Mouse (Mus musculus) layer of hippocampus, adult 2 months (tissue): Measurements from ENCODE around the gene Auts2. TPM values are rescaled to one million over a fixed set of nuclear protein-coding genes. Genes with fewer than 3 reads are reported as not detected.

ENCODE experiments used
- DNase-seq, 2 experiments: peaks; one replicate each; pipeline ENCODE4 v3.0.0; 2022; ENCODE audit warnings: low spot score in 2 of 2
- H3K27ac ChIP-seq: fragments of 200-600 bp; 2 replicates; pipeline ENCODE4 v1.8.1; 2022
- H3K4me3 ChIP-seq: fragments of 200-600 bp; 2 replicates; pipeline ENCODE4 v1.8.1; 2022; ENCODE audit warnings: mild to moderate bottlenecking
- CTCF ChIP-seq: fragments of 200-600 bp; conservative IDR thresholded peaks from 2 replicates; pipeline ENCODE4 v1.8.1; 2022; ENCODE audit warnings: antibody characterized with exemption, mild to moderate bottlenecking, moderate library complexity
- total RNA-seq, 2 experiments: library from RNA; stranded (reverse); gene quantifications; 2 replicates each; pipeline ENCODE4 v1.2.3; 2021

The Auts2 gene
- total RNA-seq, 2 experiments from 2014 or later, result 157 to 188 TPM

DNA sequence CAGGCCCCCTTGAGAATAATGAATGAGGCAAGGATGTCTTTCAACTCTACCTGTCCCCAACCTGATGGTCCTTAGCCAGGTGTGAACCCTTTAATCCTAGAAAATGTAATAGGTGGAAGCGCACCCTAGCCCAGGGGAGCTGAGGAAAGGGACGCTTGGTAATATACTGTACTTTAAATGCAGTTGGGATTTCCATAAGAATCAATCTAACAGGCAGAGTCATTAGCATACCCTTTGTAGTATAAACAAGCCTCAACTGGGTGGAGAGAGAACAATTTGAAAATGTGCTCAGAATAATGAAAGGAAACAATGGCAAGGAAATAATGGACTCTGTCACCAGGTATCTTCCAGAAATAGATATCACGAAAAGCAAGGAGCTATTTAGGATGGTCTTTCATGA, 16.7 kb downstream of the Auts2 start:
- Histone ChIP-seq H3K27ac (no peak overlapping the region), H3K4me3 (no peak overlapping the region)
- DNase-seq, result no peak
- no peak for TF ChIP-seq CTCF

DNA sequence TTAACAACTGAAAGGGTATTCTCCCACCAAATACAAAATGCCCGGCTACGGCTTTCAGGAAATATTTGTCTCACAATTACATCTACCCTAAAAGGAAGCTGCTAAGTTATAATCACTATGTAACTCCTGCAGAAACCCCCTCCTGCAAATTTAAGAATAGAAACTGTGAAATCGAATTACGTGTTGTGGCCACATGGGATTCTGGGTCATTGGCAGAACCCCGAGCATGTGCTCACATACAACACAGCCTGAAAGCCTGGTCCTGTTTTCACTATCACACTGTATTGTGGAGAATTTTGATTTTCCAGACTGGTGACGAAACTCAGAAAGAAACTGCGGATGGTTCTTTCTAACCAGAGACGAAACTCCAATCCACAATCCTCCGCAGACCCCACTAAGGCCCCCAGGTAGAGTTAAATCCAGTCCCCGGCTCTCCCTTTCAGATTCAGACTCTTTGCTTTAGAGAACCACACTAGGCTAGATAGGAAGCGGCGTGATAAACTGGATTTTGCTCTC, 21.7 kb downstream of the Auts2 start:
- H3K27ac ChIP-seq, result no peak overlapping the region
- no peak for DNase-seq
- H3K4me3 ChIP-seq, result no peak overlapping the region
- TF ChIP-seq CTCF, result no peak

DNA sequence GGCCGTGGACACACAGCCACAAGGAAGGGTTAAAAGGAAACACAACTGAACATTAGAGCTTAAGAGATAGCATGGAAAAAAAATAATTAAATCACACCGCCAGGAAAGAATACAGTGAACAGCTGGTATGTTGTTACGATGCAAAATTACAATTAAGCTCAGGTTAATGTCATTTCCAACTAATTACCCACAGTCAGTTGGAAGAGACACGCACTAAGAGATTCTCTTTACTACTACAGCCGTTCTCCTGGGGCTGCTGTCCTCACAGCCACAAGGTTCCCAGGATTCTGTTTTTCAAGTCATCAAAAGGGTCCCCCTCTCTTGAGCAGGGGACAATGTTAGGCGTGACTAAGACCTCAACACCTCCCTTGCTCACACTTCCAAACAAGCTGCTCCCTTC, 25.3 kb downstream of the Auts2 start:
- H3K4me3 ChIP-seq, result no peak overlapping the region
- H3K27ac ChIP-seq, result no peak overlapping the region
- TF ChIP-seq CTCF, result no peak
- no peak for DNase-seq

DNA sequence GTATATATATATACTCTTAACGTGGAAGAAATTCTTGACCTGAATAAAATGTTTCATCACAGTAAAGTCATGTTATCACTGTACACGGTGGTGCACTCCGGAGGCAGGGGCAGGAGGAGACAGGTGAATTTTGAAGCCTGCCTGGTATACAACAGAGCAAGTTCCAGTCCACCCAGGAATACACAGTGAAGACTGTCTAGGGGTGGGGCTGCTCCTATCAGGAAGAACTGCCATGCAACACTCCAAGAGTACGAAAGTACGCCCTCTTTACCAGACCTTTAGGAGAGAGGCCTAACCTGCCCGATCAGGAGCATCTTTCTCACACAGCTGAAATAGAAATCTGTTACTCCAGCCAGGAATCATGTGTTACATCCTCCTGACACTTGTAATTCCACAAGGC, 28.6 kb downstream of the Auts2 start:
- Histone ChIP-seq H3K4me3 (no peak overlapping the region), H3K27ac (no peak overlapping the region)
- no peak for DNase-seq
- TF ChIP-seq CTCF, result no peak

DNA sequence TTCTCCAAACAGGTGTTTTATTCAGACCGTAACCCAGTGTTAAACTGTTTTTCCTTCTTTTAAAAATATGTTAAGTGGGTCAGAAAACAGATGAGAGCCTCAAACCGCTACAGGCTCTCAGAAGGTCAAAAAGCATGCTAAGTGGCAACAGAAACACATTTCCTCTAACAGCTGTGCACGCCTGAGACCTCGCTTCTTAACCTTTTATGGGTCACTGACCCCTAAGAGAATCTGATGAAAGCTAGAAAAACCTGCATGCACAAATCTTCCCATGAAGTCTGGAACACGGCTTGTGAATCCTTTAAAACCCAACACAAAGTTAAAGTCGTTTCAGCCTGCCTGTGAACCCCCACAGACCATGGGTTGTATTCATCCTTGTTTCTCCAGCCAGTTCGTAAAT, 29.9 kb downstream of the Auts2 start:
- no peak overlapping the region for H3K27ac ChIP-seq
- no peak for TF ChIP-seq CTCF
- H3K4me3 ChIP-seq, result no peak overlapping the region
- DNase-seq, result no peak

- no peak for TF ChIP-seq CTCF
- peak; percentile 29 to 57 for DNase-seq
- Histone ChIP-seq H3K27ac (peak overlapping the region; percentile 55; the same call in 1 of the 2 replicates), H3K4me3 (peak overlapping the region; percentile 11)
Measured at GRCm38 (mm10) chr5:132509464-132509885, 33.7 kb downstream of the Auts2 start.

DNA sequence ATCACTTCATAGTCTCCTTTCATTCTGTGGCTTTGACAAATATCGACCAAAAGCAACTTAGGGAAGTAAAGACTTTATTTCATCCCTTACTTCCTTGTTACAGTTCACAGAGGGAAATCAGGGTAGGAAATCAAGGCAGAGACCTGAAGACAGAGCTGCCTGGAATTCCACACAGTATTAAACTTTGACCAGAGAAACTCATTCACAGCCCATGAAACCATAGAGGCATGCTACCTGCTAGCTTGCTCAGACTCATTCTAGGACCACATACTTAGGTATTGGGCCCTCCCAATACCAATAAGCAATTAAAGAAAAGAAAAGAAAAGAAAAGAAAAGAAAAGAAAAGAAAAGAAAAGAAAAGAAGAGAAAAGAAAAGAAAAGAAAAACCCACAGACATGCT, 38.3 kb downstream of the Auts2 start:
- TF ChIP-seq CTCF, result no peak
- Histone ChIP-seq H3K27ac (no peak overlapping the region), H3K4me3 (no peak overlapping the region)
- DNase-seq, result no peak

DNA sequence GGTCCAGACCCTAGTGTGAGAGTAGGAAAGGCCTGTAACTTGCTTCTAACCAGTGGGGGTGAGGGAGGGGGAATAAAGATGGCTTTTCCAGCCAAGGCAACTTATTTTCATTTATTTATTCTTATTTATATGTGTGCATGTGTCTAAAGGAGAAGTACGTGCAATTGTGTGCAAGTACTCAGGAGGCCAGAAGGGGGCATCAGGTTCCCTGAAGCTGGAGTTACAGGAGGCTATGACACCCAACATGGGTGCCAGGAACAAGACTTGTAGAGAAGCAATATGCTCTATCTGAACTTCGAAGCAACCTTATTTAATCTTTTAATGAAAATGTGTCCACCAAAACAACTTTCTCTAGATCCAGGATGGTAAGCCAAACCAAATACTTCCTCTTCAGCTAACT, 39.7 kb downstream of the Auts2 start:
- peak; percentile 55 for TF ChIP-seq CTCF
- Histone ChIP-seq H3K27ac (no peak overlapping the region), H3K4me3 (no peak overlapping the region)
- no peak for DNase-seq

DNA sequence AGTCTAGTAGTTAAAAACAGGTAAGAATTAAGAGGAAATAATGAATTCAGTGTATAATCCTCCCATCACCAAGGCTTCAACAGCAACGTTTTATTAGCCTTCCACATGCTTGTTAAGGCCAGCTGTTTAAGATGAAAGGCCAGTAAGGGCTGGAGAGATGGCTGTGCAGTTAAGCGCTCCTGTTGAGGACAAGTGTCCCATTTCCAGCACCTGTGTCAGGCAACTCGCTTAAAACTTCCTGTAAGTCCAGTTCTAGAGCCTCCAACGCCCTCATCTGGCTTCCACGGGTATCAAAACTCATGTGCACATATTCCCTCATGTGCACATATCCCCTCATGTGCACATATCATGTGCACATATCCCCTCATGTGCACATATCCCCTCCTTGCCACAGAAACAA, 41.1 kb downstream of the Auts2 start:
- TF ChIP-seq CTCF, result 0 out of 2 replicates have a peak, but pooled peaks have one; percentile 5
- no peak for DNase-seq
- Histone ChIP-seq H3K4me3 (no peak overlapping the region), H3K27ac (no peak overlapping the region)

GRCm38 (mm10) chr5:132500817-132501231, 42.3 kb downstream of the Auts2 start:
- TF ChIP-seq CTCF, result no peak
- Histone ChIP-seq H3K4me3 (no peak overlapping the region), H3K27ac (no peak overlapping the region)
- no peak for DNase-seq

DNA sequence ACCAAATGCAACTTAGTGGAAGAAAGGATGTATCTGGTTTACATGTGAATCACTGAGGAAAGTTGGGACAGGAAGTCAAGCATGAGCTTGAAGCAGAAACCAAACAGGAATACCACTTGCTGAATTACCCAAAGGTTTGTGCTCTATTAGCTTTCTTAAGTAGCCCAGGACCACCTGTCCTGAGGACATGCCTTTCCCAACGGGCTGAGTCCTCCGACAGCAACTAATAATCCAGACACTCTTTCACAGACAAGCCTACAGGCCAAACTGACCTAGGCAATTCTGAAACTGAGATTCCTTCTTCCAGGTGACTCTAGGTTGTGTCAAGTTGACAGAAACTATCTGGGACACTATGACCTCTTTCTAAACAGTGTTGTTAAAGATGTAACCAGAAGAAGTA, 44.2 kb downstream of the Auts2 start:
- TF ChIP-seq CTCF, result no peak
- H3K27ac ChIP-seq, result no peak overlapping the region

DNA sequence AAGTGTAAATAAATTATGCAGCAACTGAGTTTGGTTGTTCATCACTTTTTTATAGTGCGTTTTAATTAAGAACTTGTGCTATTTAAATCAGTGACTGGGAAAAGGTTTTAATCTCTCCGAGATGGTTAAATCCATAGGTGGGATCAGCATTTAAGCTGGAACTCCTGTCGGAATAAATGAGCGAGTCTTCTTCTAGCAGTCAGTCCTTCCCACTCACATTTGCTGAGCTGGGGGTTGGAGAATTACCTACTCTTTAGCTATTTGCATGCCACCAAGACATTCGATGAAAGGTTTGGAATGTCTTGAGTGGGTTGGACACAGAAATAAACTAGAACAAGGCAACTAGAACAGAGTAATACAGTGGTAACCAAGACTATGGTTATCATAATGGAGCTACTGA, 45.1 kb downstream of the Auts2 start:
- no peak for DNase-seq
- no peak for TF ChIP-seq CTCF
- no peak overlapping the region for H3K4me3 ChIP-seq
- H3K27ac ChIP-seq, result no peak overlapping the region

More for the DNA sequence above, 44.2 kb downstream of the Auts2 start:
- H3K4me3 ChIP-seq, result no peak overlapping the region
- no peak for DNase-seq

DNA sequence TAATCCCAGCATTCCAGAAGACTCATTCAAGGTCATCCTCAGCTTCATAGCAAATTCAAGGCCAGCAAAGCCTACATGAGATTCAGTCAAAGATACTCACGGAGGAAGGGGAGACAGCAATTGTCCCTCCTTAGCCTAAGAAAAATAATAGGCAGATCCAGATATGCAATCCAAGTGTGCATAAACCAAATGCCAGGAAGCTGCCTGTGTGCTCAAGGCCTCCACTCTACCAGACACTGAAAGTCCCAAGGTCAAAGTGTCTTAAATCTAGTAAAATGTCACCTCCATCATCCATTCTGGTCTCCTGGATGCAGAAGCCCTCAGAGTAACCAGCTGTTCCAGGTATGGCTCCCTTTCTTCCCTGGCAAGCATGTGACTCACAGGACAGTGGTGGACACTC, 50.4 kb downstream of the Auts2 start:
- no peak for DNase-seq
- H3K4me3 ChIP-seq, result no peak overlapping the region
- TF ChIP-seq CTCF, result no peak
- H3K27ac ChIP-seq, result no peak overlapping the region

DNA sequence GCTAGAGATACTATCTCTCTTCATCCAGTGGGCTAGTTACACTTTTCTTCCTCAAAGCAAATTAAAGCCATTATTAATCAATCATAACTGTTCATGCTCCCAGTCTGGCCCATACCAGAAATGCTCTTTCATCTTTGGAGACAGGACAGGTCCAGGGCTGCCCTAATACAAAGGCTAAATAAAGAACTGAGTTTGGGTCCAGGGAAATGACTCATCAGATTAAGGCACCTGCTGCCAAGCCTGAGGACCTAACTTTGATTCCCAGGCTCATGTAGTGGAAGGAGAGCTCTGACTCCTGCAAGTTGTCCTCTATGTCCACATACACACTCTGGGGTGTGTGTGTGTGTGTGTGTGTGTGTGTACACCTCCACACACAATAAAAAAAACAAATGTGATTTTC, 51.1 kb downstream of the Auts2 start:
- Histone ChIP-seq H3K4me3 (no peak overlapping the region), H3K27ac (no peak overlapping the region)
- DNase-seq, result no peak
- TF ChIP-seq CTCF, result no peak

DNA sequence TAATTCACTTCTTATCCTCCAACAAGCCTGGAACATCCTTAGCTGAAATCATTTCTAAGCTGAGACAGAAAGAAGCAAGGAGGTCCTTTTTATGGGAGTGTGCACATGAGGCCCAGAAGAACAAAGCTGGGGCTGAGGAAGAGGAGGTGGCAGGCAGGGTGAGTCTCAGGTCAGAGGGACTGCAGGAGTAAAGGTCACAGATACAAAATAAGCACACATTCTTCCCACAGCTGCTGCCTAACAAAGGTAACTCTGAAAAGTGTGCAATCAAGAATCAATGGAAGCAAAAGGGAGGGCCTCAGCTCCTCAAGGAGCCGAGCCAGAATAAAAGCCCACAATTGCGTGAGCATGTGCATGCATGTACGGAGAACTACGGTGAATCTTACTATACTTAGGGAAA, 51.6 kb downstream of the Auts2 start:
- Histone ChIP-seq H3K27ac (no peak overlapping the region), H3K4me3 (no peak overlapping the region)
- DNase-seq, result no peak
- no peak for TF ChIP-seq CTCF
